Mouse (Mus musculus): ENCODE data around the gene Ptpre.

DNA sequence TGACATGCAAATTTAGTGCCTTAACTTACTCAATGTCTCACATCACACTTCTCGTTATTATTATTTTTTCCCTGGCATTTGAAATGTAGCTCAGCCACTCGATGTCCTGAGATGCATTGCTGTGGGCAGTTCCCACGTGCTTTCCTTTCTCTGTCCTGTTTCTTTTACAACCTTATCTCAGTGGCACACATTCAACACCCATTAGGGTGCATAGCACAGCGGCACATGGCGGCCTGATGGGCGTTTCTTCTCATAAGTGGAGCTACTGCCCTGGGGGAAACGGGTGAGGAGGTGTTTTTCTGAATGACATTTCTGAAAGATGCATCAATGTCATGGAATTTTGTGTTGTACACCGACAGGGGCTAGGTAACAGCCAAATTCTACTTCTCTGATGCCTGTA is 64.3 kb downstream of the Ptpre start:
- TF ChIP-seq CTCF (IDR thresholded peaks at IDR 0.05; ENCODE audit: insufficient read depth, low read depth, low read length) (no peak), POLR2A (IDR thresholded peaks at IDR 0.05; ENCODE audit: insufficient read depth, low read depth, low read length) (no peak)

Data from olfactory bulb, adult 2 months (tissue).